Mouse (Mus musculus): ENCODE results near the gene Pde4d.

Pde4d gene

DNA sequence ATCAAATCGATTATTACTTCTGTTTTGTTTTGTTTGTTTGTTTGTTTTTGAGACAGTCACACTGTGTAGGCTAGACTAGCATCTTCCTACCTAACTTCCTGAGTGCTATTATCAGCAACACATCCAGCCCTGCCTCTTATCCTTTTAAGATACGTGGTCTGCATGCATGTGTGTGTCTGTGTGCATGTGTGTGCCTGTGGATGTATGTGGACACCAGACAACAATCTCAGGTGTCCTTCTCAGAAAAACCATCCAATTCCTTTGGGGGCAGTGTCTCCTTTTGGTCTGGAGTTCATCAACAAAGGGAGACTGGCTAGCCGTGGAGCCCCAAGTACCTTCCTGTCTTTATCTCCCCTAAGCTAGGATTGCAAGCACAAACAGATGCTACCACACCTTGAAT lies 1371.1 kb downstream of the Pde4d start:
- DNase-seq (ENCODE audit: low spot score), result no peak

- no peak for DNase-seq (ENCODE audit: low spot score)
Measured at GRCm38 (mm10) chr13:109821725-109822412, 1372.1 kb downstream of the Pde4d start.

DNA sequence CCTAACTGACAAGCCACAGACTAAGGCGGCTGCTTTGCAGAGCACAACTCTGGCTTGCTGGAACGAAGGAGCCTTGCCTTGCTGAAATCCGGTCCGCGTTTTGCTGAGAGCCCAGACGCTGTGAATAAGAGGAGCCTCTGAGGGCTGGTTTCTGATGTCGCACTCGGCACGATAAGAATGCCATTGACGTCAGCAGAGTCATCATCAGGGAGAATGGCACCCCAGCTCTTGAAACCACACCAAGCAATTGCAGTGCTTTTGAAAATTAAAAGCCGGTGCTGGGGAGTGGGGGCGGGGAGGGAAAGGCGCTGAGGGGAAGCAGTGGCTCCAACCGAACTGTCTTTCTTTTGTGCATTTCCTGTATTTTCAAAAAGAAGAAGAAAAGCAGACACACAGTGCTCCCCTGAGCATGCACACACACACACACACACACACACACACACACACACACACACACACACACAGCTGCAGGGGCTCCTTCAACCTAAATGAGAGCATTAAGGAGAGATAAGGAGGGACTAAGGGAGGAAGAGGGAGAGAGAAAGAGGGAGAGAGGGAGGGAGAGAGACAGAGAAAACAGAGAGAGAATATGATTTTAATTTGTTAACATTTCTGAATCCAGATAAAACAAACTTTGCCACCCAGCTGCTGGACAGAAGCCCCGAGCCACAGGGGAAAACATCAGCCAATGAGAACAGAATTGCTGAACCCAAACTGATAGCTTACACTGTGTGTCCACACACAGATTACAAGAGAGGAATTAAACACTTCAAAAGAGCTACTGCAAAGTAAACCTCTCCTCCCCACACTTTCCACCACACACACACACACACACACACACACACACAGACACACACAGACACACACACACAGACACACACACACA lies 1372.9 kb downstream of the Pde4d start:
- DNase-seq (ENCODE audit: low spot score), result peak; percentile 84

DNA sequence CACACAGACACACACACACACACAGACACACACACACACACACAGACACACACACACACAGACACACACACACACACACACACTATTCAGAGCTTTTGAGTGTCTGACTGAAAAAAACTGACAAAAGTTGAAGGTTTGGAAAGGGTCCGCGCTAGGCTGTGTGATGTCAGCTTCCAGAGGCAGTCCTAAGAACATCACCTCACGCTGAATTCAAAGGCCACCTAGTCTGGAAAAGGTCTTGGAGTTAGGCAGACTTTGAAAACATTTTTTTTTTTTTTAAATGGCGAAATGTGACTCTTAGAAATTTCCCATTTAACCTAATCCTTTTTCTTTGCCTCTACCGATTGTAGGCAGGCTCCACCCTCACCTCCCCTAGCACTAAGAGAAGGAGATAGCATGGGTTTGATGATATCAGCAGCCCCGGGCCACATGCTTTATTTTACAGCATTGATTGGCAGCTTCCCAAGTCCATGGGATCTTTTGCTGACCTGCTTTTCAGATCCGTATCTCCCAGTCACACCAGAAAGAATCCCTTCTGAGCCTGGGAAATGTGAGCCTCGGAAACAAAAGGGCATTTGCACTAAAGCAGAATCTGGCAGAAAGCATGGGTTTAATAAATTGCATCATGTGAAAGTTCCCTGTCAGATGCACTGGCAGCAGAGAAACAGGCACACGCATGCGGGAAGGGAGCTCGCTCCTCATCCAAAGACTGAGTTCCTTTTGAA lies 1373.7 kb downstream of the Pde4d start:
- no peak for DNase-seq (ENCODE audit: low spot score)

GRCm38 (mm10) chr13:109825891-109826290 lies 1376.1 kb downstream of the Pde4d start:
- DNase-seq (ENCODE audit: low spot score), result no peak

GRCm38 (mm10) chr13:109827341-109827740 lies 1377.6 kb downstream of the Pde4d start:
- DNase-seq (ENCODE audit: low spot score), result no peak

GRCm38 (mm10) chr13:109827909-109828308 lies 1378.2 kb downstream of the Pde4d start:
- DNase-seq (ENCODE audit: low spot score), result no peak

DNA sequence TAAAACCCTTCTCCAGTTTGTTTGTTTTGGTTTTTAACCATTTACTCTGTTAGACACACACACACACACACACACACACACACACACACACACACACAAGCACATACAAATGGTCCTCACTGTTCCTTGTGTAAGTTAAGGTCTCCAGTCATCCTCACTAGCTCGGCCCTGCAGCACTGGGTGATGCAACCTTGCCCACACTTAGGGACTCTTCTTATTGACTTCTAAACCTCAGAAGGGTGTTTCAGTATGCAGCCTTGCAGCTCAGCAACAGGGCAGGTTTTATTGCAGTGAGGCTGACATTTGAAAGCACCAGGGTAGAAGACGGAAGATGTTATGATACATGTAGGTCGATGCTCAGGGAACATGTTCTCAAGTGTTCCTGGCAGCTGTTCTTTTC lies 1379.7 kb downstream of the Pde4d start:
- DNase-seq (ENCODE audit: low spot score), result no peak

DNA sequence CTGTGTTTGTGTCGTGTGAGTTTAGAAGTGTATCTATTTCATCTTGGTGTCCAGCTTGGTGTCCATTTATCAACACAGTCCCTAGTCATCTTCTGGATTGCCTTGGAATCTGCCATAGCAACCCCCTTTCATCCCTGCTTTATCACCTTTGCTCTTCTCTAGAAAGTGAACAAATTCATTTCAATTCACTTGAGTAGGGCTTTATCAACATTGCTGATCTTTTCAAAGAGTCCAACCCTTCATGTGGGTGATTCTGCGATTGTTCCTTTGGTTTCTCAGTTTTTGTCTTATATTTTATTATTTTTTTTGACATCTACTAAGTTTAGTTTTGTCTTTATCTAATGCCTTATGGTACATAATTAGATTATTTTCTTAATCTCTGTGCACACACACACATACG lies 1385.2 kb downstream of the Pde4d start:
- DNase-seq (ENCODE audit: low spot score), result no peak

DNA sequence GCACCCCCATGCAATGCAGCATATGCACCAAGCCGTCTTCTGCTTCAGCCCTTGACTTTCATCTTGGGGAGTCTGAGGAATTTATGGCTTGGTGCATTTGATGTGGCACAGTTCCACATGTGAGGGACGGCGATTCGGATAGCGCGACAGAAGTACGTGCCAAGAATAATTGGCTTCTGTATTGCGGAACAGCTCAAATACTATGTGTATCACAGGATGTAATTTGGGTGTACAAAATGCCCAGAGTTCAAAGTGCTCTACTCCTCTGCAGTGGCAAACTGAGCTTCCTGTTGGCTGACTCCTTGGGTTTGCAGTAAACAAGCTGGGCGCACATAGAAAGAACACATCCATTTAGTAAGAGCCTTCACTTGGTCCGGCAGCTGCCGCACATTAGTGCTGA lies 1387.7 kb downstream of the Pde4d start:
- DNase-seq (ENCODE audit: low spot score), result no peak

GRCm38 (mm10) chr13:109837921-109838320 lies 1388.2 kb downstream of the Pde4d start:
- DNase-seq (ENCODE audit: low spot score), result no peak

- DNase-seq (ENCODE audit: low spot score), result no peak
Measured at GRCm38 (mm10) chr13:109840251-109840650, 1390.5 kb downstream of the Pde4d start.

GRCm38 (mm10) chr13:109841140-109841822 lies 1391.5 kb downstream of the Pde4d start:
- DNase-seq (ENCODE audit: low spot score), result no peak

DNA sequence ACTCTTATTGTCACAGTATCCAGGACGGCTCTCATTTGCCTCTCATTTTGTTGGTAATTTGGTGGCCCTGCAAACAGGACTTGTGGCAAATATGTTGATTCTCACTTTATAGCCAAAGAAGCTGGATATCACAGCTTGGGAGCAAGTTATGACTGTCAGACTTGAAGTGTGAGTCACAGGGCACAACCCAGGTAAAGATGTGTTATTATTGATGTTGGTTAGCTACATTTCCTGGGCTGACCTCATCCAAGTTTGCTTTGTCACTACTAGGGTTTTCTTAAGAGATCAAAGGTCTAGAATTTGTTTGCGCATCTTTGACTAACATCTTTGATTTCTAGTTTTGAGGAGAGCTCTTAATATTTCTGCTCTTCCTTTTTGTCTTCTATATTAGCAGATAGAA lies 1393.2 kb downstream of the Pde4d start:
- no peak for DNase-seq (ENCODE audit: low spot score)

- no peak for DNase-seq (ENCODE audit: low spot score)
Measured at GRCm38 (mm10) chr13:109844828-109845227, 1395.1 kb downstream of the Pde4d start.

GRCm38 (mm10) chr13:109863826-109864225 lies 1414.1 kb downstream of the Pde4d start:
- DNase-seq (ENCODE audit: low spot score), result no peak

DNA sequence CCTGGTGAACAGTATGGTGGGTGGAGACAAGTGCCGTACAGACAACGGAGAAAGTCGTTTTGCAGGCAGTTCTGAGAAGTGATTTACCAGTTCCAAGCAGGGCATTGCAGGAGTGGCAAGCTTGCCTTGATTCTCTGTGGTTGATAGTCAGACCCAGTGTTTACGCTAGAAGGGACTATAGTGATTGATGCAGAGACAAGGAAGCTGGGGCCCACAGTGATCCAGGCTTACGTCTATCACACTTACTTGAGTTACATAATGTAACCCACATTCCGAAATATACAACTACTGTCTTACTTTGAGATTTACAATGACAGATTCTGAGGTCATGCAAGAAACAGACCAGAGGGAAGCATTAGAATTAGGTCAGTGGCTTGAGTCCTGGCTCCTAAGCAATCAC lies 1414.6 kb downstream of the Pde4d start:
- no peak for DNase-seq (ENCODE audit: low spot score)

DNA sequence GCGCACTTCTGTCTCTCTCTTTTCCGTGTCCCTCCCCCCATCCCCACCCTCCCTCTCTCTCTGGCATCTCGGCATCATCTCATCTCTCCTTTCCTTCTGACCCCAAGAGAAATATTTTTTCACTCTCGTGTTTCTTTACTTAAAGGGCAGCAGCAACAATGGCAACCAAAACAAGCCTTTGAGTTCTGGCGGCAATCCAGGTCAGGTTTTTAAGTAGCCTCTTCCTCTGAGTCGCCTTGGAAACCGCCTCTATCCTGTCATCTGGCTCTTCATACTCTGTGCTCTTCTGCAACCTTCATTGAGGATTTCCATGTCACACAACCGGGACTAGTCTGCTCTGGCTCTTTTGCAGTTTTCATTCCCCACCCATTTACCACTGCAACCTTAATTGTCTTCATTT lies 1430.6 kb downstream of the Pde4d start:
- DNase-seq (ENCODE audit: low spot score), result no peak

GRCm38 (mm10) chr13:109881161-109881857 lies 1431.6 kb downstream of the Pde4d start:
- peak; percentile 59 for DNase-seq (ENCODE audit: low spot score)

- no peak for DNase-seq (ENCODE audit: low spot score)
Measured at GRCm38 (mm10) chr13:109883636-109884035, 1433.9 kb downstream of the Pde4d start.

- DNase-seq (ENCODE audit: low spot score), result no peak
Measured at GRCm38 (mm10) chr13:109884812-109885211, 1435.1 kb downstream of the Pde4d start.

Data from ovary, adult 18-20 months (tissue).